Mouse (Mus musculus): ENCODE measurements around the gene Brd3. TPM values are rescaled to one million over a fixed set of nuclear protein-coding genes. Genes with fewer than 3 reads are reported as not detected.

Brd3 gene
- 10 to 100 TPM; 46.8 to 47.1 TPM for total RNA-seq (2023)

GRCm38 (mm10) chr2:27507562-27507961 lies at the start of gene Brd3:
TSS of gene Brd3 (minus strand) at chr2:27507662.

GRCm38 (mm10) chr2:27514639-27515328 lies 7.3 kb upstream of the Brd3 start, which contains the start of gene Wdr5:
TSS of gene Wdr5 (plus strand) at chr2:27515157.

DNA sequence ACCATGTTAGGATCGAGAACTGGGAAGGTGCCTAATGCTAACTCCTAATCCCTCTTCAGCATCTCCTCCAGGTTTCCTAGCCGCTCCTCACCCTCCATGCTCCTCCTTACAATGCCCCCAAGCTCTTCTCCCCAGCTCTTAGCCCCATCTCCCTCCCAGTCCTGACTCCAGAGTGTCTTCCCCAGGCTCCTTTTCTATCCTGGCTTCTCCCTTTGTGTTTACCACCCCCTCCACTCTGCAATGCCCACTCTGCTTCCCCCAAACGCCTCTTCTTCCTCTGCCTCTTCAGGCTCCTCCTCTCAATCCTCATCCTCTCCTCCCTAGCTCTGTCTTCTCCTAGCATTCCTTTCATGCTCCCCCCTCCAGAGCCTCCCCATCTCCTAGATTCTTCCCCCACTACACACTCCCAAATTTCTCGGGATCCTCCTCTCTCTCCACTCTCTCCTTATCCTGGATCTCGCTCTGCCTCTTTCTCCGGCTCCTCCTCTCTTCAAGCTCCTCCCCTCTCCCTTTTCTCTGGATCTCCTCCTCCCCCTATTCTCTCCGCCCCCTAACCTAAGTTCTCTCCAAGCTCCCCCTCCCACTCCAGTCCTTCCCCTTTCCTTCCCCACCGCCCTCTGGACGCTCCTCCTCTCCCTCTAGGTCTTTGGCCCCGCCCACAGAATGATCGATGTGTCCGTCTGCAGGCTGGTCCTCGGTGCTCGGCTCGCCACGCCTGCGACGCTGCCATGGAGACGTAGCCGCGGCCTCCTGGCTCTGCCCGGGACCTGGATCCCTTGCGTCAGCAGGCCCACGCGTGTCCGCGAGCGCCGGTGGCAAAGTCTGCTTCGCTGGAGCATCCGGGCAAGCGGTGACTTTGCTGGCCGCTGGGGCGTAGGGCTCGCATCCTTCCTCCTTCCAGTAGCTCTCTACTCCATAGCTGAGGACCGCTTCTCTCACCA lies 65.4 kb downstream of the Brd3 start, which contains the start of gene Brd3os:
Gene Brd3os (plus strand): TSS at position 558 of the 941 bp plus-strand sequence.

GRCm38 (mm10) chr2:27426855-27427457 lies 80.5 kb downstream of the Brd3 start, which contains the start of gene Vav2:
TSS of gene Vav2 (minus strand) at chr2:27427033.

Other genes with a start within 250 kb of the Brd3 start
- 100 to 1,000 TPM; 160 to 170 TPM for gene Vav2, start 80.6 kb downstream of the Brd3 start, total RNA-seq (2023)
- under 1 TPM in 1 of 2 experiments, not detected in 1; 0.42 TPM for gene Brd3os, start 65.3 kb downstream of the Brd3 start, total RNA-seq (2023)
- 10 to 100 TPM; 44.7 to 47.0 TPM for gene Wdr5, start 7.5 kb upstream of the Brd3 start, total RNA-seq (2023)
- 1 to 10 TPM; 1.5 to 2.2 TPM for gene Rxra, start 168.8 kb upstream of the Brd3 start, total RNA-seq (2023)